Mouse (Mus musculus) heart, adult 2 months (tissue): ENCODE measurements at regions not wholly inside any gene's neighbourhood (a gene's known extent, or its start where the extent isn't known, plus 50 kb on each side); places are given as distances from the start of the nearest gene placed in this dataset.
"Not testable (repeated sequence)": the region's sequence is repeated elsewhere in the genome, so short reads cannot be mapped to it uniquely, and the experiment has no call there.

Experiments used
- CTCF ChIP-seq: fragments of 200-600 bp; IDR thresholded peaks from 2 replicates; pipeline ENCODE4 v1.8.1; 2022; ENCODE audit warnings: antibody characterized with exemption, mild to moderate bottlenecking, moderate library complexity
- POLR2A ChIP-seq: fragments of 200-500 bp; IDR thresholded peaks from 2 replicates; pipeline ENCODE4 v1.6.1; 2011; ENCODE audit warnings: mild to moderate bottlenecking, low read depth, low read length, control low read depth; ENCODE audit not compliant: insufficient read depth

- TF ChIP-seq CTCF, POLR2A: not testable (repeated sequence)
These were observed 311.7 kb upstream of the Slc10a2 start for GRCm38 (mm10) chr8:5416841-5417240.
